Mouse (Mus musculus) embryonic stem cell, embryonic (primary cell): ENCODE data around the gene Apol9b.

Source experiments
- CTCF ChIA-PET, 4 experiments: fragments of 300-600 bp in 2 of 4; fragments of 350-600 bp in 2 of 4; sonication (Branson Sonifier 250); formaldehyde crosslinking; loops; one replicate each; lab custom pipeline; 2022; ENCODE audit warnings: inconsistent platforms in 2 of 4; lab: Charles Lee
- POLR2A ChIA-PET, 4 experiments: fragments of 300-600 bp in 2 of 4; fragments of 350-600 bp in 2 of 4; sonication (Branson Sonifier 250); formaldehyde crosslinking; loops; one replicate each; lab custom pipeline; 2022; ENCODE audit warnings: antibody characterized with exemption in 4 of 4, inconsistent platforms in 1 of 4; lab: Charles Lee

Gene Apol9b

GRCm38 (mm10) chr15:77763702-77764101, 34.9 kb downstream of the Apol9b start:
- ChIA-PET CTCF (interaction anchor here in 3 of 4 experiments (0.6 to 7.6 kb wide), 14 partner anchors 10 to 170 kb away, joined by 3 to 117 read pairs (median 6); partner anchors contain the start of gene Txn2 (in 1 of the 3)), POLR2A (interaction anchor here (0.8 to 3.2 kb wide), 21 partner anchors 11 to 428 kb away, joined by 3 to 18 read pairs (median 5); partner anchors contain the start of genes Eif3d (in 1 of the 4), Myh9 (in 1 of the 4) and Txn2 (in 1 of the 4))

- POLR2A ChIA-PET = interaction anchor here (0.5 to 3.2 kb wide), 16 partner anchors 9 to 1403 kb away, joined by 3 to 18 read pairs (median 5); partner anchors contain the start of genes Eif3d (in 1 of the 4), Myh9 (in 1 of the 4) and Txn2 (in 1 of the 4)
- CTCF ChIA-PET = interaction anchor here in 3 of 4 experiments (0.6 to 7.6 kb wide), 11 partner anchors 9 to 217 kb away, joined by 3 to 117 read pairs (median 8); no protein-coding TSS in a partner anchor
These were observed 35.7 kb downstream of the Apol9b start for GRCm38 (mm10) chr15:77764391-77765006.

GRCm38 (mm10) chr15:77765484-77766093, 36.8 kb downstream of the Apol9b start:
- ChIA-PET CTCF (interaction anchor here (0.9 to 7.6 kb wide), 11 partner anchors 8 to 168 kb away, joined by 3 to 117 read pairs (median 8); partner anchors contain the start of gene Apol8 (in 3 of the 4)), POLR2A (interaction anchor here (0.7 to 3.5 kb wide), 14 partner anchors 10 to 192 kb away, joined by 3 to 18 read pairs (median 4); partner anchors contain the start of gene Myh9 (in 1 of the 4))

GRCm38 (mm10) chr15:77766981-77767380, 38.1 kb downstream of the Apol9b start:
- POLR2A ChIA-PET = interaction anchor here (0.8 to 3.5 kb wide), 23 partner anchors 9 to 205 kb away, joined by 3 to 18 read pairs (median 4); partner anchors contain the start of genes Apol8 (in 1 of the 4) and Myh9 (in 1 of the 4)

GRCm38 (mm10) chr15:77770341-77770740, 41.5 kb downstream of the Apol9b start:
- CTCF ChIA-PET = interaction anchor here (0.6 to 3.2 kb wide), 18 partner anchors 8 to 1034 kb away, joined by 3 to 30 read pairs (median 6); no protein-coding TSS in a partner anchor
- POLR2A ChIA-PET = interaction anchor here in 3 of 4 experiments (0.7 to 2.6 kb wide), 23 partner anchors 9 to 186 kb away, joined by 3 to 12 read pairs (median 4); partner anchors contain the start of genes Foxred2 (in 1 of the 3) and Myh9 (in 1 of the 3)

More at GRCm38 (mm10) chr15:77766981-77767380, 38.1 kb downstream of the Apol9b start:
- CTCF ChIA-PET = interaction anchor here (0.6 to 7.6 kb wide), 29 partner anchors 9 to 1141 kb away, joined by 3 to 117 read pairs (median 5); partner anchors contain the start of genes Apol8 (in 3 of the 4) and Foxred2 (in 1 of the 4)

- POLR2A ChIA-PET = interaction anchor here in 3 of 4 experiments (0.7 to 2.6 kb wide), 19 partner anchors 9 to 158 kb away, joined by 3 to 12 read pairs (median 4); partner anchors contain the start of gene Txn2 (in 1 of the 3)
These were observed 42.1 kb downstream of the Apol9b start for GRCm38 (mm10) chr15:77770942-77771341.

GRCm38 (mm10) chr15:77773099-77773915, 44.5 kb downstream of the Apol9b start:
- ChIA-PET CTCF (interaction anchor here (0.5 to 10.7 kb wide), 9 partner anchors 8 to 144 kb away, joined by 3 to 117 read pairs (median 5); partner anchors contain the start of gene Apol8 (in 1 of the 4)), POLR2A (interaction anchor here in 3 of 4 experiments (0.6 to 2.1 kb wide), 12 partner anchors 9 to 148 kb away, joined by 3 to 7 read pairs (median 3); partner anchors contain the start of gene Myh9 (in 1 of the 3))

More at GRCm38 (mm10) chr15:77770942-77771341, 42.1 kb downstream of the Apol9b start:
- CTCF ChIA-PET = interaction anchor here (0.6 to 3.2 kb wide), 14 partner anchors 8 to 146 kb away, joined by 3 to 30 read pairs (median 6); no protein-coding TSS in a partner anchor

- POLR2A ChIA-PET = interaction anchor here in 2 of 4 experiments (0.9 to 3.5 kb wide), 12 partner anchors 8 to 142 kb away, joined by 3 to 22 read pairs (median 4); no protein-coding TSS in a partner anchor
- CTCF ChIA-PET = interaction anchor here (0.5 to 10.7 kb wide), 13 partner anchors 9 to 147 kb away, joined by 3 to 117 read pairs (median 11); partner anchors contain the start of genes Apol8 (in 1 of the 4) and Myh9 (in 1 of the 4)
These were observed 45.5 kb downstream of the Apol9b start for GRCm38 (mm10) chr15:77774303-77774702.

- ChIA-PET POLR2A (interaction anchor here (0.6 to 3.5 kb wide), 41 partner anchors 9 to 736 kb away, joined by 3 to 22 read pairs (median 4); partner anchors contain the start of genes Myh9 (in 2 of the 4) and Eif3d (in 1 of the 4)), CTCF (interaction anchor here (0.5 to 10.7 kb wide), 99 partner anchors 8 to 1083 kb away, joined by 3 to 117 read pairs (median 4); partner anchors contain the start of genes Apol8 (in 3 of the 4), Txn2 (in 2 of the 4), Mb (in 1 of the 4) and Myh9 (in 1 of the 4))
These were observed 46.5 kb downstream of the Apol9b start for GRCm38 (mm10) chr15:77775186-77775963.

GRCm38 (mm10) chr15:77782449-77783014, 53.7 kb downstream of the Apol9b start:
- ChIA-PET CTCF (interaction anchor here (0.5 to 10.7 kb wide), 48 partner anchors 7 to 1102 kb away, joined by 3 to 117 read pairs (median 4); partner anchors contain the start of genes Apol8 (in 1 of the 4), Myh9 (in 1 of the 4) and Txn2 (in 1 of the 4)), POLR2A (interaction anchor here (0.6 to 3.2 kb wide), 26 partner anchors 8 to 182 kb away, joined by 3 to 13 read pairs (median 3); partner anchors contain the start of genes Foxred2 (in 1 of the 4) and Txn2 (in 1 of the 4))

GRCm38 (mm10) chr15:77784039-77784824, 55.4 kb downstream of the Apol9b start:
- CTCF ChIA-PET = interaction anchor here (0.5 to 3.9 kb wide), 26 partner anchors 8 to 440 kb away, joined by 3 to 18 read pairs (median 4); partner anchors contain the start of genes Apol8 (in 2 of the 4) and Myh9 (in 1 of the 4)
- POLR2A ChIA-PET = interaction anchor here (0.5 to 3.3 kb wide), 35 partner anchors 8 to 860 kb away, joined by 3 to 18 read pairs (median 4); partner anchors contain the start of genes Apol8 (in 1 of the 4) and Myh9 (in 1 of the 4)

- ChIA-PET POLR2A (interaction anchor here in 3 of 4 experiments (1.3 to 4.7 kb wide), 5 partner anchors 12 to 173 kb away, joined by 4 to 29 read pairs (median 14); no protein-coding TSS in a partner anchor), CTCF (interaction anchor here in 2 of 4 experiments (0.9 to 3.9 kb wide), 5 partner anchors 10 to 45 kb away, joined by 3 to 15 read pairs (median 4); no protein-coding TSS in a partner anchor)
These were observed 57.0 kb downstream of the Apol9b start for GRCm38 (mm10) chr15:77785807-77786206.
